Mouse (Mus musculus): Measurements from ENCODE around the gene Rpl7a. TPM values are rescaled to one million over a fixed set of nuclear protein-coding genes. Genes with fewer than 3 reads are reported as not detected.

Rpl7a gene
- polyA plus RNA-seq, 1 experiment from 2014 or later = 713 TPM

- Histone ChIP-seq H3K9ac (replicated peaks; ENCODE audit: low read depth, low read length) (no peak overlapping the region), H3K4me2 (replicated peaks; ENCODE audit: low read depth, low read length) (no peak overlapping the region), H3K9me3 (ENCODE audit: control insufficient read depth, low read depth, low read length) (no peaks in the 10 kb centered on the region), H3K27me3 (ENCODE audit: control insufficient read depth, insufficient read depth, low read length) (no peaks in the 10 kb centered on the region), H3K36me3 (ENCODE audit: control insufficient read depth, insufficient read depth, low read length) (peaks cover 8% of the 10 kb centered on the region; the same call in 1 of the 2 replicates), H3K4me3 (ENCODE audit: low read depth, low read length) (no peak overlapping the region), H3K27ac (ENCODE audit: low read length) (no peak overlapping the region), H3K4me1 (ENCODE audit: control insufficient read depth, insufficient read depth, low read length) (peaks cover 9% of the 10 kb centered on the region)
- WGBS = 81% methylated on average over 2 of the region's 2 CpGs
- ATAC-seq (ENCODE audit: insufficient number of reproducible peaks, insufficient read depth, low FRiP score, low read depth) = no peak
These were observed 24.7 kb downstream of the Rpl7a start for GRCm38 (mm10) chr2:26935286-26935685.

- no peak overlapping the region for H3K4me3 ChIP-seq (ENCODE audit: low read depth, low read length)
- H3K9ac ChIP-seq (replicated peaks; ENCODE audit: low read depth, low read length) = no peak overlapping the region
- no peak for ATAC-seq (ENCODE audit: insufficient number of reproducible peaks, insufficient read depth, low FRiP score, low read depth)
- 63% methylated on average over 1 of the region's 1 CpGs for WGBS
- H3K9me3 ChIP-seq (ENCODE audit: control insufficient read depth, low read depth, low read length) = no peaks in the 10 kb centered on the region
- peaks cover 8% of the 10 kb centered on the region for H3K4me1 ChIP-seq (ENCODE audit: control insufficient read depth, insufficient read depth, low read length)
- no peak overlapping the region for H3K4me2 ChIP-seq (replicated peaks; ENCODE audit: low read depth, low read length)
- no peaks in the 10 kb centered on the region for H3K27me3 ChIP-seq (ENCODE audit: control insufficient read depth, insufficient read depth, low read length)
- H3K27ac ChIP-seq (ENCODE audit: low read length) = no peak overlapping the region
- H3K36me3 ChIP-seq (ENCODE audit: control insufficient read depth, insufficient read depth, low read length) = no peaks in the 10 kb centered on the region
These were observed 25.9 kb downstream of the Rpl7a start for GRCm38 (mm10) chr2:26936425-26936824.

GRCm38 (mm10) chr2:26941539-26941938 lies 31.0 kb downstream of the Rpl7a start:
- no peak for ATAC-seq (ENCODE audit: insufficient number of reproducible peaks, insufficient read depth, low FRiP score, low read depth)
- H3K9me3 ChIP-seq (ENCODE audit: control insufficient read depth, low read depth, low read length) = no peaks in the 10 kb centered on the region
- 39% methylated on average over 5 of the region's 5 CpGs for WGBS
- no peak overlapping the region for H3K9ac ChIP-seq (replicated peaks; ENCODE audit: low read depth, low read length)
- H3K4me2 ChIP-seq (replicated peaks; ENCODE audit: low read depth, low read length) = no peak overlapping the region
- no peaks in the 10 kb centered on the region for H3K27me3 ChIP-seq (ENCODE audit: control insufficient read depth, insufficient read depth, low read length)
- H3K36me3 ChIP-seq (ENCODE audit: control insufficient read depth, insufficient read depth, low read length) = no peaks in the 10 kb centered on the region
- no peak overlapping the region for H3K4me3 ChIP-seq (ENCODE audit: low read depth, low read length)
- no peaks in the 10 kb centered on the region for H3K4me1 ChIP-seq (ENCODE audit: control insufficient read depth, insufficient read depth, low read length)
- no peak overlapping the region for H3K27ac ChIP-seq (ENCODE audit: low read length)

- H3K36me3 ChIP-seq (ENCODE audit: control insufficient read depth, insufficient read depth, low read length) = no peaks in the 10 kb centered on the region
- 77% methylated on average over 3 of the region's 3 CpGs for WGBS
- no peak overlapping the region for H3K4me3 ChIP-seq (ENCODE audit: low read depth, low read length)
- H3K9ac ChIP-seq (replicated peaks; ENCODE audit: low read depth, low read length) = no peak overlapping the region
- no peaks in the 10 kb centered on the region for H3K27me3 ChIP-seq (ENCODE audit: control insufficient read depth, insufficient read depth, low read length)
- no peak overlapping the region for H3K27ac ChIP-seq (ENCODE audit: low read length)
- no peak for ATAC-seq (ENCODE audit: insufficient number of reproducible peaks, insufficient read depth, low FRiP score, low read depth)
- H3K4me2 ChIP-seq (replicated peaks; ENCODE audit: low read depth, low read length) = no peak overlapping the region
- H3K9me3 ChIP-seq (ENCODE audit: control insufficient read depth, low read depth, low read length) = no peaks in the 10 kb centered on the region
- no peaks in the 10 kb centered on the region for H3K4me1 ChIP-seq (ENCODE audit: control insufficient read depth, insufficient read depth, low read length)
These were observed 32.7 kb downstream of the Rpl7a start for GRCm38 (mm10) chr2:26943253-26943652.

GRCm38 (mm10) chr2:26950411-26950810 lies 39.8 kb downstream of the Rpl7a start:
- no peaks in the 10 kb centered on the region for H3K9me3 ChIP-seq (ENCODE audit: control insufficient read depth, low read depth, low read length)
- H3K27ac ChIP-seq (ENCODE audit: low read length) = no peak overlapping the region
- no peak overlapping the region for H3K9ac ChIP-seq (replicated peaks; ENCODE audit: low read depth, low read length)
- 79% methylated on average over 2 of the region's 2 CpGs for WGBS
- no peak for ATAC-seq (ENCODE audit: insufficient number of reproducible peaks, insufficient read depth, low FRiP score, low read depth)
- peaks cover 34% of the 10 kb centered on the region for H3K36me3 ChIP-seq (ENCODE audit: control insufficient read depth, insufficient read depth, low read length)
- H3K4me1 ChIP-seq (ENCODE audit: control insufficient read depth, insufficient read depth, low read length) = no peaks in the 10 kb centered on the region
- no peak overlapping the region for H3K4me3 ChIP-seq (ENCODE audit: low read depth, low read length)
- no peaks in the 10 kb centered on the region for H3K27me3 ChIP-seq (ENCODE audit: control insufficient read depth, insufficient read depth, low read length)
- H3K4me2 ChIP-seq (replicated peaks; ENCODE audit: low read depth, low read length) = no peak overlapping the region

- Histone ChIP-seq H3K36me3 (ENCODE audit: control insufficient read depth, insufficient read depth, low read length) (peaks cover 45% of the 10 kb centered on the region), H3K27ac (ENCODE audit: low read length) (no peak overlapping the region), H3K4me1 (ENCODE audit: control insufficient read depth, insufficient read depth, low read length) (no peaks in the 10 kb centered on the region), H3K27me3 (ENCODE audit: control insufficient read depth, insufficient read depth, low read length) (no peaks in the 10 kb centered on the region), H3K9ac (replicated peaks; ENCODE audit: low read depth, low read length) (0 out of 2 replicates have a peak overlapping the region, but pooled peaks have one; percentile 10), H3K4me3 (ENCODE audit: low read depth, low read length) (no peak overlapping the region), H3K9me3 (ENCODE audit: control insufficient read depth, low read depth, low read length) (no peaks in the 10 kb centered on the region), H3K4me2 (replicated peaks; ENCODE audit: low read depth, low read length) (no peak overlapping the region)
- no peak for ATAC-seq (ENCODE audit: insufficient number of reproducible peaks, insufficient read depth, low FRiP score, low read depth)
- WGBS = 83% methylated on average over 8 of the region's 8 CpGs
These were observed 40.9 kb downstream of the Rpl7a start for GRCm38 (mm10) chr2:26951346-26951905.

GRCm38 (mm10) chr2:26952193-26952592 lies 41.6 kb downstream of the Rpl7a start:
- Histone ChIP-seq H3K27me3 (ENCODE audit: control insufficient read depth, insufficient read depth, low read length) (no peaks in the 10 kb centered on the region), H3K27ac (ENCODE audit: low read length) (no peak overlapping the region), H3K36me3 (ENCODE audit: control insufficient read depth, insufficient read depth, low read length) (peaks cover 52% of the 10 kb centered on the region), H3K4me3 (ENCODE audit: low read depth, low read length) (no peak overlapping the region), H3K4me2 (replicated peaks; ENCODE audit: low read depth, low read length) (no peak overlapping the region), H3K9ac (replicated peaks; ENCODE audit: low read depth, low read length) (0 out of 2 replicates have a peak overlapping the region, but pooled peaks have one; percentile 10), H3K9me3 (ENCODE audit: control insufficient read depth, low read depth, low read length) (no peaks in the 10 kb centered on the region), H3K4me1 (ENCODE audit: control insufficient read depth, insufficient read depth, low read length) (no peaks in the 10 kb centered on the region)
- ATAC-seq (ENCODE audit: insufficient number of reproducible peaks, insufficient read depth, low FRiP score, low read depth) = no peak
- WGBS = 88% methylated on average over 4 of the region's 4 CpGs

- no peak overlapping the region for H3K4me2 ChIP-seq (replicated peaks; ENCODE audit: low read depth, low read length)
- H3K9me3 ChIP-seq (ENCODE audit: control insufficient read depth, low read depth, low read length) = no peaks in the 10 kb centered on the region
- no peak overlapping the region for H3K9ac ChIP-seq (replicated peaks; ENCODE audit: low read depth, low read length)
- no peak overlapping the region for H3K4me3 ChIP-seq (ENCODE audit: low read depth, low read length)
- no peaks in the 10 kb centered on the region for H3K27me3 ChIP-seq (ENCODE audit: control insufficient read depth, insufficient read depth, low read length)
- H3K36me3 ChIP-seq (ENCODE audit: control insufficient read depth, insufficient read depth, low read length) = peaks cover 59% of the 10 kb centered on the region
- no peak for ATAC-seq (ENCODE audit: insufficient number of reproducible peaks, insufficient read depth, low FRiP score, low read depth)
- H3K4me1 ChIP-seq (ENCODE audit: control insufficient read depth, insufficient read depth, low read length) = no peaks in the 10 kb centered on the region
- no peak overlapping the region for H3K27ac ChIP-seq (ENCODE audit: low read length)
- 87% methylated on average over 8 of the region's 8 CpGs for WGBS
These were observed 42.3 kb downstream of the Rpl7a start for GRCm38 (mm10) chr2:26952866-26953265.

Data from stomach, embryonic 14.5 days (tissue).